Mouse (Mus musculus): ENCODE measurements around the gene Col6a2.

Gene Col6a2

GRCm38 (mm10) chr10:76622928-76623680, at the start of gene Col6a2:
TSS of gene Col6a2 (minus strand) at chr10:76623630.
- peak; percentile 8 for DNase-seq (ENCODE audit: low spot score)

GRCm38 (mm10) chr10:76671939-76672338, 48.5 kb upstream of the Col6a2 start:
- DNase-seq (ENCODE audit: low spot score): no peak

DNA sequence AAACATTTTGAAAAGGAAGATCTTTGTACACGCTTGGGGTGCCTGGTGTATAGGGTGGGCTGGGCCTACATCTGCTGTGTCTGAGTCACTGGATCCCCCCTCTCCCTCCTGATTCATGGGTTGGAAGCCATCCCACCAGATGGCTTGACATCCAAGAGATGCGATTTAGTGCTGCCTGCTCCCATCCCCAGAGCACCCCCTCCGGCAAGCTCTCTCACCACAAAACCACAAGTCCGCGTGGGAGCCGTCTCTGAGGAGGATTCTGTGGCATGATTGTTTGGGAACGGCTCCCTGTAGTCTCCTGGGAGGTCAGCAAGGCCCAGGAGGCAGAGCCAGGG, 45.5 kb upstream of the Col6a2 start:
- no peak for DNase-seq (ENCODE audit: low spot score)

- no peak for DNase-seq (ENCODE audit: low spot score)
Observed at GRCm38 (mm10) chr10:76668261-76668946, 45.0 kb upstream of the Col6a2 start.

- no peak for DNase-seq (ENCODE audit: low spot score)
Observed at GRCm38 (mm10) chr10:76667197-76667805, 43.9 kb upstream of the Col6a2 start.

GRCm38 (mm10) chr10:76665551-76665950, 42.1 kb upstream of the Col6a2 start:
- no peak for DNase-seq (ENCODE audit: low spot score)

GRCm38 (mm10) chr10:76664156-76665115, 41.0 kb upstream of the Col6a2 start:
- no peak for DNase-seq (ENCODE audit: low spot score)

GRCm38 (mm10) chr10:76653345-76654336, 30.2 kb upstream of the Col6a2 start:
- no peak for DNase-seq (ENCODE audit: low spot score)

DNA sequence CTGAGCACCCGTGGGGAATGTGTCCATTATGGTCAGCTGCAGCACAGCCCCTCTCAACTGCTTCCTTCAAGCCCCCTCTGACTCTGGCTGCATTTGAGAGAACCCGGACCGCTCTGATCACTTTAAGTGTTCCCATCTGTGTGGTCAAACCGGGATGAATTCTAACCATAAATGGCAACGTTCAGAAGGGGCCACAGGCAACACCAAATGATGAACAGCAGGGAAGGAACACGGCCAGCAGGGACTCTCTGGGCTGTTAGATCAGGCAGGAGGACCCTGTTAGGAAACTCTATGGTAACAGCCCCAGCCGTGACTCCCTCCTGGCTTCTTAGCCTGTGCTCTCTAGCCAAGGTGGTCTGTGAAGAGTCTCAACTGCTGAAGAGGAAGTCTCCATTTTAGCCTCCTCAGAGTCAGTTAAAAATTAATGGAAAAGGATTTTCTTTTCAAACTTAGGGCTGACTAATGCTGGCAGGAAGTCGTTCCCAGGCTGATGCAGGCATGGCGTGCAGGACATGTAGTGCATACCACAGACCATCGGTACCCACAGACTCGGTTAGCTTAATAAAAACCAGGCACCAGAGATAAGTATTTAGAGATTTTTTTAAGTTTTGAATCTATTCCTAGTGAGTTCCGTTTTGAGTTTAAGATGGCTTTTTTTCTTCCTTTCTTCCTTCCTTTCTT, 27.4 kb upstream of the Col6a2 start:
- no peak for DNase-seq (ENCODE audit: low spot score)

DNA sequence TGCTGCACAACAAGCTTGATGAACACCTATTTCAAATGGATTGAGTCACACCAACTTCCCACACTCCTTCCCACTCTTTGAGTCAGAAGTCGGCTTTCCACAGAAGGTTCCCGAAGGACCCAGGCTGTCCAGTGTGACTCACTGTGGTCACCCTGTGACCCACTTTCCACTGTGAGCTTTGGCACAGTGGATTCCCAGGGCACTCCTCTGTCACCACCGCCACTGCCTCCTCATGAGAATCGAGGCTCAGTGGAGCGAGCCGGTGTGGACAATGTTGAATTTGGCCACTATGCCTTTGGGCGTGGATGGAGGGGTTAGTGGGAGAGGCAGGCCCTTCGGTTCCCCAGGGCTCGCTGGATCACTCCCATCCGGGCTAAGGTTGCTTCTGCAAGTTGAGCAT, 25.3 kb upstream of the Col6a2 start:
- DNase-seq (ENCODE audit: low spot score): no peak

DNA sequence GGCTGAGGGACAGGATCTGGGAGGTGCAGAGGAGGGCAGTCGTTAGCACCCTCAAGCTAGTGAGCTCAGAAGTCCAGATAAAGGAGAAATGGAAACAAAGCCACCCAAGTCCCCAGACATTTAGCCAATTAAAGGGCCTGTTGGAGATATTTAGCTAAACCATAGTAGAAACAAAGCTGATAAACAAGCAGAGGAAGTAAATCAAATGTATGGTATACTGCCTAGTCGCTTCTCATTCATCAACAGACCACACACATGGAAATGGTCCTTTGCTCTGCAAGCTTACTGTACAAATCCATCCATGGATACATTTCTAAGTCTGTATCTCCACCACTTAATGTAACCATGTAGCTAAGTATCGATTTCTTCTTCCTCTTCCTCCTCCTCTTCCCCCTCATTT, 24.0 kb upstream of the Col6a2 start:
- no peak for DNase-seq (ENCODE audit: low spot score)

DNA sequence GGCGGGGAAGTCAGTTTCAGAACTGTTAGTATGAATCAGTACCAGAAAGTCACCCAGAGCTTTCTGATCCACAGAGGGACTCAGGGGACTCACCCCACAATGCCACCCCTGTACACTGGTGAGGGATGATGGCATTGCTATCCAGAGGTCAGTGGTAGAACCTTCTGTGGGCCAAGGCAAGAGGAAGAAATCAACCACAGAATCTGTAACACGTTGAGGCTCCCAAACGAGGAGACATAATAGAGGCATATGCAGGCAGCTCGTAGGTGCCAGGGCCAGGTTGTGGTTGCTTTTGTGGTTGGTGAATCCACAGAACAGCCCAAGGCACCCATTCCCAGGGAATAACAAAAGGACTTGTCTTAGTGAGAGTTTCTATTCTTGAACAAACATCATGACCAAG, 22.3 kb upstream of the Col6a2 start:
- DNase-seq (ENCODE audit: low spot score): no peak

GRCm38 (mm10) chr10:76645066-76645465, 21.6 kb upstream of the Col6a2 start:
- no peak for DNase-seq (ENCODE audit: low spot score)

DNA sequence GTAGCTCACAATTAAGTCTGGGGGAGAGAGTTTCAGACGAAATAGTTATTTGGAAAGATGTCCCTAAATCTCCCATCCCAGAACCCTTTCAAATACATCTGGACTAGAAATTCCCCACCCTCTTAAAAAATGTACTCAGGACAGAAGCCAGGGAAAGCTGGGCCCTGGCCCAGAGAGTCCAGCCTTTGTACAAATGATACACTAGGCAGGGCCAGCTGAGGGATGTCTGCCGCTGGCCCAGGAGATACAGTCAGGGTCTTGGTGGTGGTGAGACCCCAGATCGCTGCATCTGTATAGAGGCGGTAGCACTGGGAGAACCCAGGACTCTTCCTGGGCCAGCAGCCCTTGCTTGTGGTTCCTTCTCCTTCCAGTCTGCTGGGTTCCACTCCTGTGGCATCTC, 20.6 kb upstream of the Col6a2 start:
- no peak for DNase-seq (ENCODE audit: low spot score)

GRCm38 (mm10) chr10:76643446-76643845, 20.0 kb upstream of the Col6a2 start:
- no peak for DNase-seq (ENCODE audit: low spot score)

DNA sequence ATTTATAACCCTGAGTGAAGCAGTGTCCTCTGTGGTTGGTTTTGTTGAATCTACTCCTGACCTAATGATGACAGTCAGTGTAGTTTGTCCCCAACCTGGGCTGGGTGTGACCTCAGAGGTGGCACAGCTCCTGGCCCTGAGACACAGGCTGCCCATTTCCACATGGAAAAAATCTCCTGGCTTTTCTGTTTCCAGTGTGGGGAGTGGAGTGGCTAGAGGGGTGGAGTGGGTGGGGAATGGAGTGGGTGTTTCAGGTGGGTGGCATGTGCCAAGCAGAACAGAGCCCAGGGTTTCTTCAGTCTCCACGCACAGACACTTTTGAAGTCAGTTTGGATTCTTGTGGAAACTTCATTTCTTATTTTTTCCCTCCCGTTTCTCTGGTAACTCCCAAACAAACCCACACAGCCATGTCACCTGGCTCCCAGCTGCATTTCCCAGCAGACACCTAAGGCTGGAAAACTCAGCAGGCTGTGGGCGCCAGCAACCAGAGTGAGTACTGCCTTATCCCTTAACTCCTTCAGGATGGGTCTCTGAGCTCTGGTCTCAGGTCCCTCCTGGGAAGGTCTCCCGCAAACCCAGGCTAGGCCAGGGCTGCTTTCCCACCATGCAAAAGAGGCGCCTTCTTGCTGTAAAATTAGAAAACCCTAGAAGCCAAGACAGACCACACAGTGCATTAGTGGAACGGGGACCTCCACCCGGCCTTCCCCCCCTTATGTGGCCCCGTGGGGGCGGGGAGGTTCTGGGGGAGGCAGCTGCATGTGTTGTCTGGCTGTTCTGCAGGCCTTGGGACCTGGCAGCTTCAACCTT, 19.4 kb upstream of the Col6a2 start:
- DNase-seq (ENCODE audit: low spot score): no peak

DNA sequence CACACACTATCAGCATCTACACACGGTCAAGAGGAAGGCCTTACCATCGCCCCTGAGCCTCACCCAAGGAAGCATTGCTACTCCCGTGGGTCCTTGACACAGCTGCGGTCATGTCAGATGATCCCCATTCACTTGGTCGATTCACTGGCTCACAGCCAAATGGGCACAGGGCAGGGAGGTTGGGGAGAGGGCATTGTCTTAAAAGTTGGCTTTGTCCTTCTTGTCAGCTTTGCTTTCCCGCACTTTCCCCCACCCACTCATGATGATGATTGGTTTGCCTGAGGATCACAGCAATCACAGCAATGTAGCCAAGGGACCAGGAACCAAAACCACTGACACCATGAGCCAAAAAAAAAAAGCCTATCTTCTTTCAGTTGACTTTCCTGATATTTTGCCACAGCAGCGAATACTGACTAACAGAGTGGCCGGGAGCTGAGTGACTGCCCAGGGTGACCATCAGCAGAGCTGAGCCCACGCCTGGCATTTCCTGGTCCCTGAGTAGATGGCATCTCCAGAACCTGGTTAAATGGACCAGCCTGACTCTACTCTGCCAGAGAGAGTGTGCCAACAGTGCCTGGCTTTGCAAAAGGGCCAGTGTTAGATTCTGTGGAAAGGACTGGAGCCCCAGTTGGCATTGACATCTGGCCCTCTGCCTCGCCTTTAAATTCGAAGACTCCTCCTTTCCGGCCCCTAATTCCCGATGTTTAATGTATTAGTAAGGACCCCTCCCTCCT, 18.6 kb upstream of the Col6a2 start:
- no peak for DNase-seq (ENCODE audit: low spot score)

DNA sequence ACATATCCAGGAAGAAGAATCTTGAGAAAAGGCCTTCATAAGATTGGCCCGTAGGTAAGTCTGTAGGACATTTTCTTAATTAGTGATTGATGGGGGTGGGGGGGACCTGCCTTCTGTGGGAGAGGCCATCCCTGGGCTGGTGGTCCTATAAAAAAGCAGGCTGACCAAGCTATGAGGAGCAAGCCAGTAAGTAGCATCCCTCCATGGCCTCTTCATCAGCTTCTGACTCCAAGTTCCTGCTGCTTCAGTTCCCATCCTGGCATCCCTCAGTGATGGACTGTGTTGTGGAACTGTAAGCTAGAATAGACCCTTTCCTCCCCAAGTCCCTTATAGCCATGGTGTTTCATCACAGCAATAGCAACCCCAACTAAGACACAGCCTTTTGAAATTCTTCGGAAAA, 16.5 kb upstream of the Col6a2 start:
- no peak for DNase-seq (ENCODE audit: low spot score)

DNA sequence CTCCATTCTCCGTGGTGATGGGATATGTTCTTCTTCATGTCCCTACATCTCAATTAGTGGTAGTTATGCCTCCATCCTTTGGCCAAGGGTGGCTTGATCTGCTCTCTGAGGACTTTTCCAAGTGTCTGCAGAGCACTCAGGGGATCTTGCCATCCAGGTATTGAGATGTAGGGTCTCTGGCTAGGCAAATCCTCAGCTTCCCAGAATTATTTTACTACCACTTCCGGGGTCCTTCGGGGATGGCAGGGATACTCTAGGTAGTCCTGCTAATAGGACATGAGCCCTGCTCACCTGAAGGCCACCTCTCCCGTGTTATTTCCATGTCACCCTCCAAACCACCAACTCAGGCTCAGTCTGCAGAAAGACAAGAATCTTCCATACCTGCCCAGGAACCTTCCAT, 13.2 kb upstream of the Col6a2 start:
- DNase-seq (ENCODE audit: low spot score): no peak
